Mouse (Mus musculus) thymus, adult 2 months (tissue): ENCODE results near the gene Cntrl.

Experiments used
- CTCF ChIP-seq: fragments of 200-500 bp; IDR thresholded peaks from 2 replicates; pipeline ENCODE4 v1.5.1; 2012; ENCODE audit warnings: mild to moderate bottlenecking, control low read depth, low read length, moderate library complexity, borderline replicate concordance; ENCODE audit not compliant: control insufficient read depth, poor library complexity, insufficient read depth; ENCODE audit errors: extremely low read depth
- POLR2A ChIP-seq: fragments of 200-500 bp; IDR thresholded peaks from 2 replicates; pipeline ENCODE4 v1.6.1; 2012; ENCODE audit warnings: mild to moderate bottlenecking, low read length, control low read depth, moderate library complexity; ENCODE audit not compliant: control insufficient read depth, poor library complexity, insufficient read depth; ENCODE audit errors: extremely low read depth

- TF ChIP-seq CTCF (no peak), POLR2A (no peak; the same call in 1 of the 2 replicates)
Observed at GRCm38 (mm10) chr2:35199971-35200897, 90.9 kb downstream of the Cntrl start.
